Mouse (Mus musculus) heart, embryonic 13.5 days (tissue): ENCODE results near the gene Snap47. TPM values are rescaled to one million over a fixed set of nuclear protein-coding genes. Genes with fewer than 3 reads are reported as not detected.

Source experiments
- ATAC-seq: fragments of 200-750 bp; cut with Nextera tagmentation; 2 replicates; pipeline ENCODE4 v1.8.0; 2017; ENCODE audit warnings: moderate TSS enrichment; ENCODE audit not compliant: insufficient number of reproducible peaks, low FRiP score, low TSS enrichment; ENCODE audit errors: extremely low read depth
- H3K27ac ChIP-seq: fragments of 300-500 bp; sonication (generic); replicated peaks from 2 replicates; pipeline ENCODE4 v1.5.1; 2015; ENCODE audit warnings: moderate library complexity, mild to moderate bottlenecking, inconsistent platforms
- H3K27me3 ChIP-seq: fragments of 300-500 bp; sonication (generic); replicated peaks from 2 replicates; pipeline ENCODE4 v1.6.1; 2015; ENCODE audit warnings: mild to moderate bottlenecking, inconsistent platforms
- H3K36me3 ChIP-seq: fragments of 300-500 bp; sonication (generic); 2 replicates; pipeline ENCODE4 v1.6.1; 2015; ENCODE audit warnings: mild to moderate bottlenecking, inconsistent platforms
- H3K4me1 ChIP-seq: fragments of 300-500 bp; sonication (generic); 2 replicates; pipeline ENCODE4 v1.6.1; 2015; ENCODE audit warnings: inconsistent platforms
- H3K4me2 ChIP-seq: fragments of 300-500 bp; sonication (generic); 2 replicates; pipeline ENCODE4 v1.6.1; 2015; ENCODE audit warnings: inconsistent platforms, mild to moderate bottlenecking, moderate library complexity
- H3K4me3 ChIP-seq: fragments of 300-500 bp; sonication (generic); 2 replicates; pipeline ENCODE4 v1.5.1; 2015; ENCODE audit warnings: moderate library complexity, mild to moderate bottlenecking, inconsistent platforms
- H3K9ac ChIP-seq: fragments of 300-500 bp; sonication (generic); 2 replicates; pipeline ENCODE4 v1.6.1; 2015; ENCODE audit warnings: inconsistent platforms, mild to moderate bottlenecking, moderate library complexity
- H3K9me3 ChIP-seq: fragments of 300-500 bp; sonication (generic); 2 replicates; pipeline ENCODE4 v1.6.1; 2016; ENCODE audit warnings: inconsistent platforms
- WGBS: fragments of 180-500 bp; shearing (Covaris S2); methylation state at CpG from one replicate; pipeline ENCODE4 v1.1.7; 2015; ENCODE audit warnings: mixed read lengths; 5-methylcytosine and 5-hydroxymethylcytosine counted together
- polyA plus RNA-seq: library from polyadenylated mRNA; unstranded; fragments of >200 nt; fragmentation: Nextera tagmentation; extraction: Ambion mirVana; gene quantifications from 2 replicates; pipeline ENCODE4 v1.2.1, GENCODE M21; 2015

The Snap47 gene
- polyA plus RNA-seq, 1 experiment from 2014 or later, result 94.3 TPM

DNA sequence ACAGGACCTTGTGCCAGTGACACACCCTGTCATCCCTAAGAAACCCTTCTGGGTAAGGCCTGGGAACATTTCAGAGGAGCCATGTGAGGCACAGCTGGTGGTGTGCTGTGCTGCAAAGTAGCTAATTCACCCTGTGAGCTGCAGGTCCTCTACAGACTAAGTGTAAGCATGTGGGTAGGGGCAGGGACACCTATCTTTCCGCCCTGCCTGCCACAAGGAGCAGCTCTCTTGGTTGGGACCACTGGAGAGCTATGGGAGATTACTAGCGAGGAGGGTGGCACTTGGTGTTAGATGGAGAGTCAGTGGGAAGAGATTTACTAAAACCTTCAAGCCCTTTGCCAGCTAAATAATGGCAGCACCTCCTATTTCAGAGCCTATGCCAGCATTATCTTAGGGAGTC lies 5.9 kb upstream of the Snap47 start:
- Histone ChIP-seq H3K27me3 (no peaks in the 10 kb centered on the region), H3K4me2 (no peak overlapping the region), H3K4me1 (peaks cover 19% of the 10 kb centered on the region), H3K36me3 (peaks cover 91% of the 10 kb centered on the region), H3K27ac (no peak overlapping the region), H3K9ac (no peak overlapping the region), H3K9me3 (no peaks in the 10 kb centered on the region), H3K4me3 (no peak overlapping the region)
- ATAC-seq, result no peak
- WGBS, result 79% methylated on average over 2 of the region's 2 CpGs

DNA sequence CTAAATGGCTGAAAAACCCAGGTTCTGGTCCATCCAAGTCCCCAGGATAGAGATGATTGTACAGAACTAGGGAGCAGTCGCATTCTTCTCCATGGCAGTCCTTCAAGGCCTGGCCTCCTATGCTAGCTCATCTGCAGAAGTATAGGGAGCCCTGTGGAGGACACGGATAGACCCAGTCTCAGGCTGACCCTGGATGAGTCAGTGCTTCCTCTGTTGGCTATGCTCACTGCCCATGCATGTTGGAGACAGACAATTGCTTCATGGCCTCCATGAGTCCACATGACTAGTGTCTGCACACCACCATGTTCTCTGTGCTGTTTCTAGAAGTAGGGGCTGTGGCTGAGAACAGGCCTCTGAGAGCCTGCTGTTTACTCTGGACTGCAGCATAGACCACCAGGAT lies 5.4 kb upstream of the Snap47 start:
- Histone ChIP-seq H3K4me3 (no peak overlapping the region), H3K9ac (no peak overlapping the region), H3K9me3 (no peaks in the 10 kb centered on the region), H3K27me3 (no peaks in the 10 kb centered on the region), H3K36me3 (peaks cover 91% of the 10 kb centered on the region), H3K4me2 (no peak overlapping the region), H3K4me1 (peaks cover 22% of the 10 kb centered on the region), H3K27ac (no peak overlapping the region)
- no peak for ATAC-seq
- 82% methylated on average over 2 of the region's 2 CpGs for WGBS

DNA sequence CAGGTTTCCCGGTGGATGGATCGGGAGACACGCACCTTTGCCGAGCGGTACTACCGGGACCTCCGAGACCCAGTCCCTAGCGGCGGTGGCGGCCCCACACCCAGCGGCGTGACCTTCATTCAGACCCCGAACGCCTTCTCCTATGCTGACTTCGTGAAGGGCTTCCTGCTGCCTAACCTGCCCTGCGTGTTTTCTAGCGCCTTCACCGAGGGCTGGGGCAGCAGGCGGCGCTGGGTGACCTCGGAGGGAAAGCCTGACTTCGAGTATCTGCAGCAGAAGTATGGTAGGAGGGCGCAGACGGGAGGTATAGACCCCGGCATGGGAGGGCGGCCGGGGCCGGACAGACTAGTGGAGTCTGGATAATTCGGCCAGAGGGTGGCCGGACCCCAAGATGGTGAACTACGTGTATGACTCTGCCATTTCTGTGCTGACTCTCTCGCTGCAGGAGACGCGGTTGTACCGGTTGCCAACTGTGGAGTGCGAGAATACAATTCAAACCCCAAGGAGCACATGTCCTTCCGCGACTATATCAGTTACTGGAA lies 685 bp downstream of the Snap47 start:
- ATAC-seq, result peak; percentile 23; the same call in 1 of the 2 replicates
- peak overlapping the region; percentile 93 for H3K9ac ChIP-seq
- no peaks in the 10 kb centered on the region for H3K9me3 ChIP-seq
- H3K4me2 ChIP-seq, result peak overlapping the region; percentile 97
- peaks cover 47% of the 10 kb centered on the region for H3K36me3 ChIP-seq
- WGBS, result under 1% methylated on average over 38 of the region's 38 CpGs
- peaks cover 23% of the 10 kb centered on the region for H3K4me1 ChIP-seq
- H3K27ac ChIP-seq, result peak overlapping the region; percentile 76
- H3K4me3 ChIP-seq, result peak overlapping the region; percentile 92
- H3K27me3 ChIP-seq, result no peaks in the 10 kb centered on the region

DNA sequence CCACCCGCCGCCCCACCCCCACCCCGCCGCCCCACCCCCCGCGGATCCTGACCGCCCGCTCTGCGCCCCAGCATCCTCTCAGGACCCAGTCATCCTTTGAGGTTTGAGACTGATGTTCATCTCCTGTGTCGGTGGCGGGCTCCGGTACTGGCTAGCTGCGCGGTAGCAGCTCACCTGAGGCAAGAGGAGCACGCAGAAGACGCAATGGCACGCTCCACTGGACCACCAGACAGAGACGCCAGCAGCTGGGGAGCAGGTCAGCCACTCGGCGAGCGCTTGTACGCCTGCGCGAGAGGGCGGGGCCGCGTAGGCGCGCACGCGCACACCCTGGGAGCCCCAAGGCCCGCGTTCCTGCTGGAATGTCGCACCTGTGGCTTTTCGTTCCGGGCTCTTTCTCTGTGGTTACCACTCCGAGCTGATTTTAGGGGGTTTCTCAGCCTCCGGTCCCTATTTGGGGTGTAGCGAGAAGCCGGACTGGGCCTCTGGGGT lies 1.2 kb downstream of the Snap47 start, which contains the start of gene Jmjd4:
Gene Jmjd4 (plus strand): TSS at position 305 of the 489 bp plus-strand sequence.
- H3K27ac ChIP-seq, result peak within 1 kb of the TSS; percentile 76
- peaks cover 46% of the 10 kb centered on the region for H3K36me3 ChIP-seq
- under 1% methylated on average over 33 of the region's 40 CpGs for WGBS
- peak within 1 kb of the TSS; percentile 97 for H3K4me2 ChIP-seq
- H3K9me3 ChIP-seq, result no peaks in the 10 kb centered on the region
- H3K4me3 ChIP-seq, result peak within 1 kb of the TSS; percentile 92
- H3K9ac ChIP-seq, result peak within 1 kb of the TSS; percentile 93
- H3K4me1 ChIP-seq, result peaks cover 23% of the 10 kb centered on the region
- peak; percentile 86 for ATAC-seq
- H3K27me3 ChIP-seq, result no peaks in the 10 kb centered on the region

DNA sequence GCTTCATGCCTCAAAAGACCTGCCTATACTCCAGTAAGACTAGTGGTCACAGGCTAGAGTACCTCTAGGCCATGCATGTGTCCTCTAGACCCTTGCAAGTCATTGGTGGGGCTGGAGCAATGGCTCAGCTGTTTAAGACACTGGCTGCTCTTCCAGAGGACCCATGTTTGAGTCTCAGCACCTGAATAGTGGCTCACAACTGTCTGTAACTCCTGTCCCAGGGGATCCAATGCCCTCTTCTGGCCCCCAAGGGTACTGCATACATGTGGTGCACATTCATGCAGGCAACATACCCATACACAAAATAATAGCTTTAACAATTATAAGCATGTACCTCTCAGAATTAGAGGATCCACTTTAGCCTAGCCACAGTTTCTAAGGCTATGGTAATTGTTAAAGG lies 7.9 kb downstream of the Snap47 start:
- Histone ChIP-seq H3K9me3 (no peaks in the 10 kb centered on the region), H3K4me1 (no peaks in the 10 kb centered on the region), H3K36me3 (peaks cover 32% of the 10 kb centered on the region), H3K27ac (no peak overlapping the region), H3K27me3 (no peaks in the 10 kb centered on the region), H3K4me3 (no peak overlapping the region), H3K4me2 (no peak overlapping the region), H3K9ac (no peak overlapping the region)
- ATAC-seq, result no peak

DNA sequence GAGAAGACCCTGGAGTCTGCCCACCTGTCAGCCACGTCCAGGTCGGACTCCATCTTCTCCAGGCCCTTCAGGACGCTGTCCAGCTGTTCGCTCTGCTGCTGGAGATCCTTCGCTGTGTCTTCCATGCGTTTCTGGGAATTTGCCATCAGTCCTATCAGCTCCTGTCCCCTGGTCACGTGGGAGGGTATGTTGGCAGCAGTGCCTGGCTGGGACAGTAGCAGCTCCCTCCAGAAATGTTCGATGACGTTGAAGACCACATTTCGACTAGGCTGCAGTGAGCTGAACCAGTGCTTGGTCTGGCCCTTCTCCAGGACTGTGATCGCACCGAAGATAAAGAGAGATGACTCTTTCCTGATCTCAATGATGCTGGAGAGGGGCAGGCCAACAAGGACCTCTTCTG lies 13.0 kb downstream of the Snap47 start:
- Histone ChIP-seq H3K27ac (no peak overlapping the region), H3K4me2 (no peak overlapping the region), H3K9me3 (peaks cover 13% of the 10 kb centered on the region), H3K9ac (no peak overlapping the region), H3K27me3 (no peaks in the 10 kb centered on the region), H3K4me3 (no peak overlapping the region), H3K36me3 (peaks cover 62% of the 10 kb centered on the region), H3K4me1 (peaks cover 6% of the 10 kb centered on the region)
- no peak for ATAC-seq
- WGBS, result 85% methylated on average over 12 of the region's 12 CpGs

DNA sequence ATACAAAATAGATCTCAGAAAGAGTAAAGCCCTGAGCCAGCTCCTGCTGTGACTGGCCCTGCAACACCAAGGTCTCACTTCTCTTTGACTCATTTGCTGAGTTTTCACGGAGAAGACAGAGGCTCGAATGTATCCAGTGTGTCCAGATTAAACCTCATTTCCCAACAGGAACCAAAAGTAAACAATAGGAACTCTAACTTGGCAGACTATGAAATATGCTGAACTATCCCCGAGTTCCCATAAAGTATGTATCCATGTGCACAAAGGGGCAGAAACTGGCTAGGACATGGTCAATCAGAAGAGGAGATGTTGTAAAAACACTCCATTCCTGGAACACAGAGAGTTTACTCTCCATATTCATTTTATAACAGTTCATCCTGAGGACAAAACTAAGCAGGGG lies 18.7 kb downstream of the Snap47 start:
- WGBS, result 59% methylated on average over 3 of the region's 3 CpGs
- Histone ChIP-seq H3K4me1 (peaks cover 19% of the 10 kb centered on the region), H3K27me3 (no peaks in the 10 kb centered on the region), H3K36me3 (peaks cover 75% of the 10 kb centered on the region), H3K9ac (no peak overlapping the region), H3K4me2 (no peak overlapping the region), H3K9me3 (peaks cover 13% of the 10 kb centered on the region), H3K4me3 (no peak overlapping the region), H3K27ac (no peak overlapping the region)
- ATAC-seq, result no peak

DNA sequence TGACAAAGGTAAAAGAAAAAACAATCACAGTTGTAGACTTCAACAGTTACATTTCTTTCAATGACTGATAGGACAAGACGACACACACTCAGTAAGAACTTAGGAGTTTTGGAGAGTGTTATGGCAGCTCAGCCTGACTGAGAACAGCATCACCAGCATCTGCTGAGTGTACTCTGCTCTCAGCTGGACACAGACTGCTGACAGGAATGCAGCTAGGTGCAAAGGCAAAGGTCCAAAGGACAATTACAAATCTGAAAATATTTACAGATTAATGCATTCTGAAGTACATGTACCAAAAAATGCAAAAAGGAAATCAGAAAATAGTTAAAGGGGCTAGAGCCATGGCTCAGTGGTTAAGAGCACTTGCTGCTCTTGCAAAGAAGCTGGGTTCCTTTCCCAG lies 21.0 kb downstream of the Snap47 start:
- Histone ChIP-seq H3K9ac (no peak overlapping the region), H3K27ac (no peak overlapping the region), H3K4me2 (no peak overlapping the region), H3K27me3 (no peaks in the 10 kb centered on the region), H3K9me3 (no peaks in the 10 kb centered on the region), H3K4me3 (no peak overlapping the region), H3K36me3 (peaks cover 73% of the 10 kb centered on the region), H3K4me1 (peaks cover 30% of the 10 kb centered on the region)
- no peak for ATAC-seq
- WGBS, result 48% methylated on average over 1 of the region's 1 CpGs

DNA sequence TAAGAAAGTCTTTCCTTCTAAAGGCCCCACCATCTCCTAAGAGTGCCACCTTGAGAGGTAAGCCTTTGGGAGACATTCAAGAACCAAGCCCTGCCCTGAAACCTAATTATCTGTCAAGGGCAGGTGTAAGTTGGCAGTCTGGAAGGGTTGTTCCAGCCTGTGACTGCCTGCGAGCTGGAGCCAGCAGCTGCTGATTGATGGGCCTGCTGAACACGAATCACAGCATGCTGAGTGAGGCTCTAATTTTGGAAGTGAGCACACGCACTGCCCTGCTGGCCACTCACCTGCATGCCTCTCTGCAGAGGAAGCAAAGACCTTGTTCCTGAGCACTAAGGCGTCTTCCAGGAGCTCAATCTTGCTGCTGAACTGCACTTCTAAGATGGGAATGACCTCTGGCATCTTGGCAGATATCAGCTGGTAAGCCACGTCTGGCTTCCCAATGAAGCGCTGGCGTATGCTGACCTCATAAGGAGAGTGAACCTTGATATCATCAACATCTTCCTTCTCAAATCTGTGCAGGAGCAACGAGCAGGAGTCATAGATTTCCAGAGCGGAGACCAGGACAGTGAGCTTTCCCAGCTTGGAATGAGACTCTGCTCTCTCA lies 22.8 kb downstream of the Snap47 start:
- H3K9ac ChIP-seq, result peak overlapping the region; percentile 44; the same call in 1 of the 2 replicates
- H3K36me3 ChIP-seq, result peaks cover 76% of the 10 kb centered on the region
- peaks cover 26% of the 10 kb centered on the region for H3K4me1 ChIP-seq
- 0 out of 2 replicates have a peak overlapping the region, but pooled peaks have one; percentile 32 for H3K27ac ChIP-seq
- H3K9me3 ChIP-seq, result no peaks in the 10 kb centered on the region
- H3K4me3 ChIP-seq, result no peak overlapping the region
- H3K4me2 ChIP-seq, result no peak overlapping the region
- WGBS, result 62% methylated on average over 9 of the region's 9 CpGs
- ATAC-seq, result no peak
- H3K27me3 ChIP-seq, result no peaks in the 10 kb centered on the region

DNA sequence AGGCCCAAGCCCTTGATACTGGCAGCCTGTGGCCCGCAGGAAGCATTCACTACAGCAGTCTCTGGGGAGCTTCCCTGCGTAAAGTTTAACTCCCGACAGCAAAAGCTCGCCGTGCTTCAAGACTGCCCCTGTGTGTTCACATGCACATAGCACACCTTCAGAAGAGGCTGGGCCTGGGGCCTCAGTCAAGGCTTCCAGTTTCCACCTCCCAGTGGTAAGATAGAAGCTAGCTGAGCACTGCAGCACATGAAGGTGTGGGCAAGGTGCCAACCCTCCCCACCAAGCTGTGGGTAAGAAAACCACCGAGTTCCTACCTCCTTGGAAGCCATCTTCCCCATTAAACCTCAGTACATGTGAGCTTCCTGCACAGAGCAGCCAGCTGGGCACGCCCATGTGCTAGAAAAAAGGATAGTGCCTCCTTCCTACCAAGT lies 25.3 kb downstream of the Snap47 start:
- no peaks in the 10 kb centered on the region for H3K9me3 ChIP-seq
- 47% methylated on average over 7 of the region's 7 CpGs for WGBS
- no peak overlapping the region for H3K4me3 ChIP-seq
- ATAC-seq, result no peak
- H3K36me3 ChIP-seq, result peaks cover 81% of the 10 kb centered on the region
- no peak overlapping the region for H3K27ac ChIP-seq
- no peak overlapping the region for H3K9ac ChIP-seq
- peaks cover 28% of the 10 kb centered on the region for H3K4me1 ChIP-seq
- H3K4me2 ChIP-seq, result no peak overlapping the region
- H3K27me3 ChIP-seq, result no peaks in the 10 kb centered on the region

DNA sequence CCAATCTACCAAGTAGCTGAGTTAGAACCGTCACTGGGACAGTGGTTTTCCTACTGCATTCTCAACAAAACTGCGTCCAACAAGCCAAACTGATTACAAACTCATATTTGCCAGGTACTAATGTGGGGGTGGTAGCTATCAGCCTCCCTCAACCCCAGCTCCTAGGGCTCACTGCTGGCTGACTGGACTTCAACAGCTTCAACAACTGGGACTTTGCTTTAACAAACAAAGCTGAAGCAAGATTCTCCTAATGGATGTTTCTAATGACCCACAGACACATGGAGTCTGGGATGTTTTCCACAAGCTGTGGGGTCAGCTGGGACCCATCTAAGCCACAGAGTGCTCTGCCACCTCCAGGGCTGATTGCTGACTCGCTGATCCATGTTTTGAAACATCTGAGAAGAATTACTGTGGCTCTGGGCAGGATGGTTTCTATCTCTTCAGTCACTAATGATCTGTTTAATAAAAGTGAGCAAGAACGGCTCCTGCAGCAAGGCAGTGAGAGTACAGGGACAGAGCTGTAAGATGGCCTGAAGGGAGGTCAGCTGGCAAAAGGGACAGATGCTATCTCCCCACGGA lies 27.9 kb downstream of the Snap47 start:
- peaks cover 23% of the 10 kb centered on the region for H3K4me1 ChIP-seq
- H3K4me3 ChIP-seq, result no peak overlapping the region
- H3K27ac ChIP-seq, result no peak overlapping the region
- WGBS, result 81% methylated on average over 5 of the region's 5 CpGs
- no peak overlapping the region for H3K4me2 ChIP-seq
- H3K36me3 ChIP-seq, result peaks cover 95% of the 10 kb centered on the region
- ATAC-seq, result no peak
- peak overlapping the region; percentile 17; the same call in 1 of the 2 replicates for H3K9ac ChIP-seq
- H3K27me3 ChIP-seq, result no peaks in the 10 kb centered on the region
- H3K9me3 ChIP-seq, result no peaks in the 10 kb centered on the region
